Mouse (Mus musculus): ENCODE measurements around the gene Gatc. TPM values are rescaled to one million over a fixed set of nuclear protein-coding genes. Genes with fewer than 3 reads are reported as not detected.
"Not testable (repeated sequence)": the region's sequence is repeated elsewhere in the genome, so short reads cannot be mapped to it uniquely, and the experiment has no call there.

The Gatc gene
- 11.3 and 12.0 TPM in 2 replicates for polyA plus RNA-seq (2012; rRNA removed)

DNA sequence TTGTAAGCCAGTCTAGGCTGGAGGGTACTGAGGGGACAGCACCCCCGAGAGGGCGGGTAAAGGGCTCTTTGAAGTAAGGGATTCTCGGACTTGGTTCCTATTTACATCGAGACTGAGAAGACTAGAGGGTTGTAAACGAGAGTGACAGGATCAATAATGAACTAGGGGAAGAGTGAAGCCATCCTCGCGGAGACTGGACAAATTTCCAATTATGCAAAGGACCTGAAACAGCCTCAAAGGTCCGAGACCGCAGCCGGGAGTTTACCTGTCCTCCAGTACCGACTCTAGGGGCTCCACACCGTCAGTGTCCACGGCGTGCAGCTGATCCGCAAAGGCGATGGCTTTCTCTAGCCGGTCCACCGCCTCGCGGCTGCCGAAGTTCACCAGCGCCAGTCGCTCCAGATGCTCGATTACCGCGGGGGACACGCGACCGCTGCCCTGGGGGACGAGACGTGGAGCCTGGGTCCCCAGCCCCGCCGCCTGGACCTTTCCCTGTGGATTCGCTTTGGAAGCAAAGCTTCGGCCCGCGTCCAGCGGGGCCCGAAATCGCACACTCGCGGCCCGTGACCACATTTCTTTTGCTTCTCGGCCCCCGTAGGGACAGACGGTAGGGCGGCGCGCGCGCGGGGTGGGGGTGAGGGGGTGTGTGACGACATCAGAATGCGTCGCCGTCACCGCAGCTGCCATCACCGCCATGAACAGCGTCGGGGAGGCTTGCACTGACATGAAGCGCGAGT is at the start of gene Gatc, which contains the start of gene Triap1:
Gene Gatc (minus strand): TSS at position 602 of the 737 bp plus-strand sequence.
Gene Triap1 (plus strand): TSS at position 649 of the 737 bp plus-strand sequence.
- under 1% methylated on average over 62 of the region's 62 CpGs for WGBS
- TF ChIP-seq POLR2A (IDR thresholded peaks at IDR 0.05; ENCODE audit: borderline replicate concordance, extremely low read depth, low read depth, low read length) (peak; percentile 89; the same call in 1 of the 2 replicates), CTCF (IDR thresholded peaks at IDR 0.05; ENCODE audit: insufficient read depth, low read length) (no peak)
- DNase-seq = peak; percentile 88
- Histone ChIP-seq H3K4me3 (replicated peaks; ENCODE audit: extremely low read depth, low read depth, low read length) (peak within 1 kb of the TSS; percentile 89), H3K4me1 (ENCODE audit: control insufficient read depth, insufficient read depth, low read length) (peaks cover 4% of the 10 kb centered on the region)

DNA sequence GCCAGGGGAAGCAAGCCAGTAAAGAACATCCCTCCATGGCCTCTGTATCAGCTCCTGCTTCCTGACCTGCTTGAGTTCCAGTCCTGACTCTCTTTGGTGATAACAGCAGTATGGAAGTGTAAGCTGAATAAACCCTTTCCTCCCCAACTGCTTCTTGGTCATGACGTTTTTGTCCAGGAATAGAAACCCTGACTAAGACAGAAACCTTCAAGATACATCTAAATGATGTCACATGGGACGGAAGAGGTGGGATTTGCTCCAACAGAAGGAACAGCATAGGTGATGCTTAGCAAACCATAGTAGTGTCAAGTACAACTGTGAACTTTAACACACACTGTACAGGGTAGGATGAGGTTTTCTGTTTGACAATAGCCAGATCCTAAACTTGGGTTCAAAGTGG is 37.9 kb upstream of the Gatc start:
- H3K4me1 ChIP-seq (ENCODE audit: control insufficient read depth, insufficient read depth, low read length); DNase-seq; H3K4me3 ChIP-seq (replicated peaks; ENCODE audit: extremely low read depth, low read depth, low read length): not testable (repeated sequence)
- 67% methylated on average over 2 of the region's 2 CpGs for WGBS

- no peak for DNase-seq
- no peak overlapping the region for H3K4me3 ChIP-seq (replicated peaks; ENCODE audit: extremely low read depth, low read depth, low read length)
- no peak for TF ChIP-seq POLR2A (IDR thresholded peaks at IDR 0.05; ENCODE audit: borderline replicate concordance, extremely low read depth, low read depth, low read length)
- TF ChIP-seq CTCF (IDR thresholded peaks at IDR 0.05; ENCODE audit: insufficient read depth, low read length) = no peak
- 80% methylated on average over 2 of the region's 2 CpGs for WGBS
- H3K4me1 ChIP-seq (ENCODE audit: control insufficient read depth, insufficient read depth, low read length) = no peaks in the 10 kb centered on the region
These were observed 34.5 kb upstream of the Gatc start for GRCm38 (mm10) chr5:115375436-115375835.

- DNase-seq = no peak
- H3K4me1 ChIP-seq (ENCODE audit: control insufficient read depth, insufficient read depth, low read length) = no peaks in the 10 kb centered on the region
- H3K4me3 ChIP-seq (replicated peaks; ENCODE audit: extremely low read depth, low read depth, low read length) = no peak overlapping the region
- 24% methylated on average over 11 of the region's 11 CpGs for WGBS
- TF ChIP-seq POLR2A (IDR thresholded peaks at IDR 0.05; ENCODE audit: borderline replicate concordance, extremely low read depth, low read depth, low read length) (no peak), CTCF (IDR thresholded peaks at IDR 0.05; ENCODE audit: insufficient read depth, low read length) (no peak)
These were observed 33.3 kb upstream of the Gatc start for GRCm38 (mm10) chr5:115374204-115374820.

GRCm38 (mm10) chr5:115373441-115374203 is 32.6 kb upstream of the Gatc start:
- no peak overlapping the region for H3K4me3 ChIP-seq (replicated peaks; ENCODE audit: extremely low read depth, low read depth, low read length)
- WGBS = 31% methylated on average over 26 of the region's 26 CpGs
- no peak for DNase-seq

GRCm38 (mm10) chr5:115371736-115372135 is 30.8 kb upstream of the Gatc start:
- DNase-seq = no peak
- TF ChIP-seq CTCF (IDR thresholded peaks at IDR 0.05; ENCODE audit: insufficient read depth, low read length) = no peak
- no peak for TF ChIP-seq POLR2A (IDR thresholded peaks at IDR 0.05; ENCODE audit: borderline replicate concordance, extremely low read depth, low read depth, low read length)
- WGBS = 46% methylated on average over 9 of the region's 9 CpGs

More at GRCm38 (mm10) chr5:115373441-115374203, 32.6 kb upstream of the Gatc start:
- no peaks in the 10 kb centered on the region for H3K4me1 ChIP-seq (ENCODE audit: control insufficient read depth, insufficient read depth, low read length)
- TF ChIP-seq POLR2A (IDR thresholded peaks at IDR 0.05; ENCODE audit: borderline replicate concordance, extremely low read depth, low read depth, low read length) (no peak), CTCF (IDR thresholded peaks at IDR 0.05; ENCODE audit: insufficient read depth, low read length) (no peak)

GRCm38 (mm10) chr5:115364782-115365181 is 23.8 kb upstream of the Gatc start:
- no peaks in the 10 kb centered on the region for H3K4me1 ChIP-seq (ENCODE audit: control insufficient read depth, insufficient read depth, low read length)
- TF ChIP-seq POLR2A (IDR thresholded peaks at IDR 0.05; ENCODE audit: borderline replicate concordance, extremely low read depth, low read depth, low read length) = no peak
- TF ChIP-seq CTCF (IDR thresholded peaks at IDR 0.05; ENCODE audit: insufficient read depth, low read length) = no peak
- no peak overlapping the region for H3K4me3 ChIP-seq (replicated peaks; ENCODE audit: extremely low read depth, low read depth, low read length)
- no peak for DNase-seq
- WGBS = 70% methylated on average over 4 of the region's 4 CpGs

More at GRCm38 (mm10) chr5:115371736-115372135, 30.8 kb upstream of the Gatc start:
- H3K4me1 ChIP-seq (ENCODE audit: control insufficient read depth, insufficient read depth, low read length) = no peaks in the 10 kb centered on the region
- H3K4me3 ChIP-seq (replicated peaks; ENCODE audit: extremely low read depth, low read depth, low read length) = no peak overlapping the region

DNA sequence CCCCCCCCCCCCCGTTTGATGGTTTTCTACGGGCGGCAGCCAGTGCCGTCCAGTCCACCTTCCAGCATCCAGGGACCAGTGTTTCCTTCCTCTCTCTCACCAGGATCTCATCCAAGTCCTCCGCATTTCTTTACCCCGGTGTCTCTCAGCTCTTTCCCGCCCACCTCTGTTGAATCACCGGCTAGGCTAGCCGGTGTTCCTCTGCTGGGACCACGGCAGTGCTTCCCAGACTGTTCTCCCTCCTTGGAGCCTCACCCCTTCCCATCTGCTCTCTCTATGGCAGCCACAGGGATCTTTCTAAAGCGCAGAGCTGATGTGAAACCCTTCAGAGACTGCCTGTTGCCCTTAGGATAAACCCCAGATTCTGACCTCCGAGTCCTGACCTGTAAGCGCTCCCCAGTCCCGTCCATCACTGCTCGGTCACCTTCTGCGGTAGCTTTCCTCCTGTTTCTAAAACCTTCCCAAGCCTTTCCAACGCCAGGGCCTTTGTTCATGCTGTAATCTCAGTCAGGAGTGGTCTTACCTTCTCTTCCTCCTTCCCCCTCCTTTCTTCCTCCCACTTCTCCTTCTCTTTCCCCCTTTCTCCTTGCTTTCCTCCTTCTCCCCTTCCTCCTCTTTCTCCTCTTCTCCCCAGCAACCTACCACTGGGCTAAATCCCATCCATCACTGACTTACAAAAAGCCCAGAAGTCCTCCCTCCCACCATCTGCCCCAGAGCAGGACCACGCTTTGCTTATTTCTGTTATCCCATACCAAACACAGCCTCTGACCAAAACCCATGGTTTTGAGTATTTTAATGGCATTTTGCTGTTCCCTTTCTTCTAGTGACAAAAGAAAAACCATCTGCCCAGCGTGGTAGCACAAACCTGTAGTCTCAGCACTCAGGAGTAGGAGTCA is 22.1 kb upstream of the Gatc start:
- WGBS = 18% methylated on average over 19 of the region's 19 CpGs

More for the DNA sequence above, 22.1 kb upstream of the Gatc start:
- no peaks in the 10 kb centered on the region for H3K4me1 ChIP-seq (ENCODE audit: control insufficient read depth, insufficient read depth, low read length)
- H3K4me3 ChIP-seq (replicated peaks; ENCODE audit: extremely low read depth, low read depth, low read length) = no peak overlapping the region
- no peak for DNase-seq
- TF ChIP-seq CTCF (IDR thresholded peaks at IDR 0.05; ENCODE audit: insufficient read depth, low read length) = no peak
- no peak for TF ChIP-seq POLR2A (IDR thresholded peaks at IDR 0.05; ENCODE audit: borderline replicate concordance, extremely low read depth, low read depth, low read length)
